Mouse (Mus musculus): Measurements from ENCODE around the gene Adgrf3. TPM values are rescaled to one million over a fixed set of nuclear protein-coding genes. Genes with fewer than 3 reads are reported as not detected.

The Adgrf3 gene
- polyA plus RNA-seq, 1 experiment from 2014 or later = 0.81 TPM

GRCm38 (mm10) chr5:30198257-30198656, 7.3 kb downstream of the Adgrf3 start:
- WGBS = 63% methylated on average over 7 of the region's 7 CpGs
- H3K4me3 ChIP-seq (ENCODE audit: low read depth, low read length) = no peak overlapping the region
- H3K27me3 ChIP-seq (ENCODE audit: control insufficient read depth, insufficient read depth, low read length) = no peaks in the 10 kb centered on the region

GRCm38 (mm10) chr5:30195340-30195739, 10.2 kb downstream of the Adgrf3 start:
- H3K4me2 ChIP-seq (replicated peaks; ENCODE audit: low read depth, low read length) = no peak overlapping the region
- no peaks in the 10 kb centered on the region for H3K4me1 ChIP-seq (ENCODE audit: control insufficient read depth, insufficient read depth, low read length)
- ATAC-seq (ENCODE audit: insufficient number of reproducible peaks, insufficient read depth, low FRiP score, low read depth) = no peak
- WGBS = 71% methylated on average over 5 of the region's 5 CpGs
- no peak overlapping the region for H3K4me3 ChIP-seq (ENCODE audit: low read depth, low read length)
- no peak overlapping the region for H3K27ac ChIP-seq (ENCODE audit: low read length)
- H3K36me3 ChIP-seq (ENCODE audit: control insufficient read depth, insufficient read depth, low read length) = no peaks in the 10 kb centered on the region
- H3K9ac ChIP-seq (replicated peaks; ENCODE audit: low read depth, low read length) = no peak overlapping the region
- H3K27me3 ChIP-seq (ENCODE audit: control insufficient read depth, insufficient read depth, low read length) = no peaks in the 10 kb centered on the region
- H3K9me3 ChIP-seq (ENCODE audit: control insufficient read depth, low read depth, low read length) = no peaks in the 10 kb centered on the region

More at GRCm38 (mm10) chr5:30198257-30198656, 7.3 kb downstream of the Adgrf3 start:
- no peak overlapping the region for H3K27ac ChIP-seq (ENCODE audit: low read length)
- H3K4me2 ChIP-seq (replicated peaks; ENCODE audit: low read depth, low read length) = no peak overlapping the region
- no peak overlapping the region for H3K9ac ChIP-seq (replicated peaks; ENCODE audit: low read depth, low read length)
- H3K36me3 ChIP-seq (ENCODE audit: control insufficient read depth, insufficient read depth, low read length) = no peaks in the 10 kb centered on the region
- peaks cover 6% of the 10 kb centered on the region; the same call in 1 of the 2 replicates for H3K4me1 ChIP-seq (ENCODE audit: control insufficient read depth, insufficient read depth, low read length)
- no peak for ATAC-seq (ENCODE audit: insufficient number of reproducible peaks, insufficient read depth, low FRiP score, low read depth)
- no peaks in the 10 kb centered on the region for H3K9me3 ChIP-seq (ENCODE audit: control insufficient read depth, low read depth, low read length)

- Histone ChIP-seq H3K9me3 (ENCODE audit: control insufficient read depth, low read depth, low read length) (no peaks in the 10 kb centered on the region), H3K27me3 (ENCODE audit: control insufficient read depth, insufficient read depth, low read length) (no peaks in the 10 kb centered on the region), H3K27ac (ENCODE audit: low read length) (no peak overlapping the region), H3K4me2 (replicated peaks; ENCODE audit: low read depth, low read length) (no peak overlapping the region), H3K36me3 (ENCODE audit: control insufficient read depth, insufficient read depth, low read length) (peaks cover 8% of the 10 kb centered on the region; the same call in 1 of the 2 replicates), H3K9ac (replicated peaks; ENCODE audit: low read depth, low read length) (no peak overlapping the region), H3K4me3 (ENCODE audit: low read depth, low read length) (no peak overlapping the region), H3K4me1 (ENCODE audit: control insufficient read depth, insufficient read depth, low read length) (no peaks in the 10 kb centered on the region)
- whole genome bisulfite sequencing = 74% methylated on average over 1 of the region's 1 CpGs
- ATAC-seq (ENCODE audit: insufficient number of reproducible peaks, insufficient read depth, low FRiP score, low read depth) = no peak
Measured at GRCm38 (mm10) chr5:30192452-30192851, 13.1 kb downstream of the Adgrf3 start.

- Histone ChIP-seq H3K9ac (replicated peaks; ENCODE audit: low read depth, low read length) (no peak overlapping the region), H3K4me2 (replicated peaks; ENCODE audit: low read depth, low read length) (no peak overlapping the region)
- WGBS = 88% methylated on average over 12 of the region's 12 CpGs
Measured at GRCm38 (mm10) chr5:30187687-30188485, 17.6 kb downstream of the Adgrf3 start.

GRCm38 (mm10) chr5:30175811-30176210, 29.7 kb downstream of the Adgrf3 start:
- Histone ChIP-seq H3K4me2 (replicated peaks; ENCODE audit: low read depth, low read length) (no peak overlapping the region), H3K27me3 (ENCODE audit: control insufficient read depth, insufficient read depth, low read length) (no peaks in the 10 kb centered on the region), H3K4me3 (ENCODE audit: low read depth, low read length) (no peak overlapping the region), H3K9me3 (ENCODE audit: control insufficient read depth, low read depth, low read length) (no peaks in the 10 kb centered on the region), H3K27ac (ENCODE audit: low read length) (no peak overlapping the region), H3K9ac (replicated peaks; ENCODE audit: low read depth, low read length) (no peak overlapping the region), H3K36me3 (ENCODE audit: control insufficient read depth, insufficient read depth, low read length) (peaks cover 51% of the 10 kb centered on the region), H3K4me1 (ENCODE audit: control insufficient read depth, insufficient read depth, low read length) (no peaks in the 10 kb centered on the region)
- 39% methylated on average over 4 of the region's 4 CpGs for WGBS
- ATAC-seq (ENCODE audit: insufficient number of reproducible peaks, insufficient read depth, low FRiP score, low read depth) = no peak

More at GRCm38 (mm10) chr5:30187687-30188485, 17.6 kb downstream of the Adgrf3 start:
- H3K4me3 ChIP-seq (ENCODE audit: low read depth, low read length) = no peak overlapping the region
- no peaks in the 10 kb centered on the region for H3K4me1 ChIP-seq (ENCODE audit: control insufficient read depth, insufficient read depth, low read length)
- H3K9me3 ChIP-seq (ENCODE audit: control insufficient read depth, low read depth, low read length) = no peaks in the 10 kb centered on the region
- no peak overlapping the region for H3K27ac ChIP-seq (ENCODE audit: low read length)
- peaks cover 28% of the 10 kb centered on the region for H3K36me3 ChIP-seq (ENCODE audit: control insufficient read depth, insufficient read depth, low read length)
- H3K27me3 ChIP-seq (ENCODE audit: control insufficient read depth, insufficient read depth, low read length) = no peaks in the 10 kb centered on the region
- no peak for ATAC-seq (ENCODE audit: insufficient number of reproducible peaks, insufficient read depth, low FRiP score, low read depth)

GRCm38 (mm10) chr5:30172931-30173692, 32.4 kb downstream of the Adgrf3 start:
- Histone ChIP-seq H3K4me1 (ENCODE audit: control insufficient read depth, insufficient read depth, low read length) (no peaks in the 10 kb centered on the region), H3K36me3 (ENCODE audit: control insufficient read depth, insufficient read depth, low read length) (peaks cover 42% of the 10 kb centered on the region), H3K27me3 (ENCODE audit: control insufficient read depth, insufficient read depth, low read length) (no peaks in the 10 kb centered on the region), H3K4me3 (ENCODE audit: low read depth, low read length) (no peak overlapping the region), H3K27ac (ENCODE audit: low read length) (no peak overlapping the region), H3K4me2 (replicated peaks; ENCODE audit: low read depth, low read length) (no peak overlapping the region), H3K9ac (replicated peaks; ENCODE audit: low read depth, low read length) (no peak overlapping the region), H3K9me3 (ENCODE audit: control insufficient read depth, low read depth, low read length) (no peaks in the 10 kb centered on the region)
- no peak for ATAC-seq (ENCODE audit: insufficient number of reproducible peaks, insufficient read depth, low FRiP score, low read depth)
- 40% methylated on average over 20 of the region's 20 CpGs for WGBS

- no peak overlapping the region for H3K27ac ChIP-seq (ENCODE audit: low read length)
Measured at GRCm38 (mm10) chr5:30172115-30172514, 33.4 kb downstream of the Adgrf3 start.

GRCm38 (mm10) chr5:30170303-30170940, 35.1 kb downstream of the Adgrf3 start:
- Histone ChIP-seq H3K9ac (replicated peaks; ENCODE audit: low read depth, low read length) (no peak overlapping the region), H3K27ac (ENCODE audit: low read length) (0 out of 2 replicates have a peak overlapping the region, but pooled peaks have one; percentile 27), H3K4me2 (replicated peaks; ENCODE audit: low read depth, low read length) (no peak overlapping the region), H3K27me3 (ENCODE audit: control insufficient read depth, insufficient read depth, low read length) (no peaks in the 10 kb centered on the region), H3K9me3 (ENCODE audit: control insufficient read depth, low read depth, low read length) (no peaks in the 10 kb centered on the region), H3K4me1 (ENCODE audit: control insufficient read depth, insufficient read depth, low read length) (no peaks in the 10 kb centered on the region), H3K4me3 (ENCODE audit: low read depth, low read length) (no peak overlapping the region), H3K36me3 (ENCODE audit: control insufficient read depth, insufficient read depth, low read length) (peaks cover 22% of the 10 kb centered on the region)
- ATAC-seq (ENCODE audit: insufficient number of reproducible peaks, insufficient read depth, low FRiP score, low read depth) = no peak
- WGBS = 75% methylated on average over 5 of the region's 5 CpGs

More at GRCm38 (mm10) chr5:30172115-30172514, 33.4 kb downstream of the Adgrf3 start:
- no peak for ATAC-seq (ENCODE audit: insufficient number of reproducible peaks, insufficient read depth, low FRiP score, low read depth)
- Histone ChIP-seq H3K4me3 (ENCODE audit: low read depth, low read length) (no peak overlapping the region), H3K9me3 (ENCODE audit: control insufficient read depth, low read depth, low read length) (no peaks in the 10 kb centered on the region), H3K4me1 (ENCODE audit: control insufficient read depth, insufficient read depth, low read length) (no peaks in the 10 kb centered on the region), H3K9ac (replicated peaks; ENCODE audit: low read depth, low read length) (no peak overlapping the region), H3K27me3 (ENCODE audit: control insufficient read depth, insufficient read depth, low read length) (no peaks in the 10 kb centered on the region), H3K36me3 (ENCODE audit: control insufficient read depth, insufficient read depth, low read length) (peaks cover 35% of the 10 kb centered on the region), H3K4me2 (replicated peaks; ENCODE audit: low read depth, low read length) (no peak overlapping the region)

Data from stomach, embryonic 14.5 days (tissue).